Mouse (Mus musculus) urinary bladder, postnatal 4 days (tissue): Measurements from ENCODE around the gene Tbc1d9.
"Not testable (repeated sequence)": the region's sequence is repeated elsewhere in the genome, so short reads cannot be mapped to it uniquely, and the experiment has no call there.

Experiments
- DNase-seq, 2 experiments: peaks; one replicate each; pipeline ENCODE4 v3.0.0; 2021 to 2022; ENCODE audit warnings: low spot score in 2 of 2

Tbc1d9 gene

DNA sequence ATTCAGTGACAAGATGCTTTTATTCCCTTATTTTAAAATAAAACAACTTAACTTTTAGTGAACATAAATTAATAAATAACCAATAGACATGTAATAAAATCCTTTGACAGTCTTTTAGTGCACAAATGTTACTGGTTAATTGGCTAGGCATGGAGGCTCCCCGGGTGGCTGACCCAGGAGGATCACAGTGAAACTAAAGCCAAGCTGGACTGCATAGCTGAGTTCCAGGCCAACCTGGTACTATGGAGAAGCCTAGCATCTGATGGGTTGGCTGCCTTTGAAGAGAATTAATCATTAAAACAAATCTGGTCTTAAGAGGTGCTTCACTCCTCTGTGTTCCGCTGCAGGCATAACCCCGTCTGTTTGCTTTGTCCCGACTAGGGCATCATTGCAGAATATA is 67.9 kb downstream of the Tbc1d9 start:
- no peak for DNase-seq

DNA sequence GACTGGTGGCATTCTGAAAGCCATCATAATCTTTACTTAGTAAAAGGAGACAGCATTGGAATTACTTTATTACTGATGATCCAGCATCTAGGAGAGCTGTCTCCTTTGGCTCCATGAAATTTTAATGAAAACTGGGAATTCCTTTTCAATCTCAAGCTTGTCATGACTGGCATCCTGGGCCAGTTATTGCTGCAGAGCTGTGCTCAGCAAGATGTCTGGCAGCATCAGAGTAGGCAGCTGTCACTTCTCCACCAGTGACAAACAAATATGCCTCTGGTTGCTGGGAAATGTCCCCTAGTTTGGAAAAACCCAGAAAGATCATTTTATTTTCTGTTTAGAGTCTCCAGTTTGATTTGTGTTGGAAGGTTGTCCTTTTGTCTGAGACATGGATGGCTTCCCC is 74.2 kb downstream of the Tbc1d9 start:
- DNase-seq = no peak

- no peak for DNase-seq
Measured at GRCm38 (mm10) chr8:83244151-83244550, 79.0 kb downstream of the Tbc1d9 start.

GRCm38 (mm10) chr8:83250858-83251257 is 85.7 kb downstream of the Tbc1d9 start:
- no peak for DNase-seq

GRCm38 (mm10) chr8:83251362-83252246 is 86.5 kb downstream of the Tbc1d9 start:
- no peak for DNase-seq

DNA sequence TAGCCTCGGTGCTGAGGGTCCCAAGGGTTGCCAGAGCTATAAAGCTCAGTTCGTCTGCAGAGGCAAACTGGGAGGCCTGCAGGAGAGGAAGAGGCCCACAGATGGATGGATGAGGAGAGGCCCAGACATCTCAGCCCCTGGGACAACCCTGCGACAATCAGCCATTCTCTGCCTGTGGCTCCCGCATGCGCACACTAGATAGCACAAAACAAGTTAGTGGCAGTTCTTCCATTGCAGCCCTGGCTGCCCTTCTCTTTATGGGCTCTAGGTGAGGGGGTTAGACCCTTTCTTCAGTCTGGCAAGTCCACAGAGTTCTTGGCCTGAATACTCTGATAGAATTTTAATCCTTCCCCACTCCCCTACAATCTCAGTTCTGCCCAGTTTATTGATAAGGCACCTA is 87.6 kb downstream of the Tbc1d9 start:
- DNase-seq = no peak

DNA sequence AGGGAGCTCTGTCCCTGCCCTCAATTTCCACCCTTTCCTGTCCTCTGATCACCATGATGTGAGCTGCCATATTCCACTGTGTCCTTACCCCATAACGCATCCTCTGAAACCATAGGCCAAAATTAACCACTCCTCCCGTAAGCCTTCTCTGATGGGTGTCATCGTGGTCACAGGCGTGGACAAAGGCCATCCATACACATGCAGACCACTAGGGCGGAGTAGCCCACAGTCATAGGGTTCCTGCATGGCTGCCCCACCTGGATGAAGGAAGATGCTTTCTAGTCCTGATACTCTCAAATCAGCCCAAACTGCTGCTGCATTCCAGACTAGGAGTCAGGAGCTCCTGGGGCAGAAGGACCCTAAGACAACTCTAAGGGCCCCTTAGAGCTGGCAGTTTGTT is 92.5 kb downstream of the Tbc1d9 start:
- peak in 1 of 2 experiments; percentile 22 for DNase-seq

- peak in 1 of 2 experiments; percentile 68 for DNase-seq
Measured at GRCm38 (mm10) chr8:83260418-83261215, 95.5 kb downstream of the Tbc1d9 start.

DNA sequence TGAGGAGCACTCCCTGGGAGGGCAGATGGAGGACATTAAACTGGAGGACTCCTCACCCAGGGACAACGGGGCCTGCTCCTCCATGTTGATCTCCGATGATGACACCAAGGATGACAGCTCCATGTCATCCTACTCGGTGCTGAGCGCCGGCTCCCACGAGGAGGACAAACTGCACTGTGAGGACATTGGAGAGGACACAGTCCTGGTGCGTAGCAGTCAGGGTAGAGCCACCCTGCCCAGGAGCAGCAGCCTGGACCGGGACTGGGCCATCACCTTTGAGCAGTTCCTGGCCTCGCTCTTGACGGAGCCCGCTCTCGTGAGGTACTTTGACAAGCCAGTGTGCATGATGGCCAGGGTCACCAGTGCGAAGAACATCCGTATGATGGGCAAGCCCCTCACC is 106.0 kb downstream of the Tbc1d9 start:
- DNase-seq = no peak

DNA sequence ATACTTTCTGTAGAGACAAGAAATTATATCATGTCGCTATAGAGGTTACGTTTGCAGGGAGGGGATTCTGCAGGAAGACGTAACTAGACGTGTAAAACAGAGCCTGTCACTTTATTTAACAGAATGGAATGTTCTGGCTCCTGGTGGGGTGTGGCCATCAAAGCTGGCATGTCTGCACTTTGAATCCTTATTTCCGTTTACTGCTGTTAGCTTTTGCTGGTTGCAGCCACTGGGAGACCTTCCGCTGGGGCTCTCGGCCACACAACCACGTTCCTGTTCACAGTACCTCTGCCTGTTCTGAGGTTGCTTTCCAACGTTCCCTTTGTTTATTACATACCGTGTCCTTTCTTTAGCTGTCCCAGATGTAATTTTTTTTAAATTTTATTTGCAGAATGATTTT is 107.3 kb downstream of the Tbc1d9 start:
- DNase-seq = no peak

GRCm38 (mm10) chr8:83274470-83274869 is 109.3 kb downstream of the Tbc1d9 start:
- no peak for DNase-seq

DNA sequence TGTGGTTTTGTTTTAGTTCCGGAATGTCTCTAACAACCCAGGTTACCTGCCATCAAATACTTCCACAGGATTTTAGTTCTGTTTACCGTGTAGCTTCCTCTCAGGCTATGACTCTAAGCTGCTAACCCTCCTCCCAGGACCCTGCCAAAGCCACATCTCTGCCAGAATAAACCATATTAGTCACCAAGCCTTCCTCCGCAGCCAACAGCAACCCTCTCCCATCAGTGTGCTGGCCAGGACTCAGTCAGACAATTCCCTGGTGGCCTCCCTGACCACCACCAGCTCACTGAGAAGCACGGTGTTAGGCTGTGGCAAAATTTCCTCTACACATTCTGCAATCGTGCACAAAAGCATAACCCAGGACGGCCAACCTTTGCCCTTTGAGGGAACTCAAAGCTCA is 113.3 kb downstream of the Tbc1d9 start:
- DNase-seq = no peak

GRCm38 (mm10) chr8:83285391-83285790 is 120.2 kb downstream of the Tbc1d9 start:
- DNase-seq = no peak

DNA sequence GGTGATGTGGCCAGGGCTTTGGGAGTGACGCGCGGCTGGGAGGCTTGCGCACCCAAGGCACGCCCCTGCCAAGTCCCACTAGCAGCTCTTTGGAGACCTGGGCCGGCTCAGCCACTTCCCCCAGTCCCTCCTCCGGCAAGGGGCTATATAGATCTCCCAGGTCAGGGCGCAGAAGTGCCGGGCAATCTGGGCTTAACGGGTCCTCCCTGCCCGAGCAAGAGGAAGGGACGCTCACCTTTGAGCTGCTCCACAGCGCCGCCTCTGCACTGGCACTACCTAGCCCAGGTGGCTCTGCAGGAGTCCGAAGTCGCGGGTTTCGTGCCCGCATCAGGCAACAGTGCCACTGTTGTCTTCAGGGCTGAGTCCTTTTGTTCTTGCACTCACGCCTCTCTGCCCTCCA is 125.0 kb downstream of the Tbc1d9 start, which contains the start of gene Ucp1:
Gene Ucp1 (plus strand): TSS at position 177 of the 400 bp plus-strand sequence.
- no peak for DNase-seq

DNA sequence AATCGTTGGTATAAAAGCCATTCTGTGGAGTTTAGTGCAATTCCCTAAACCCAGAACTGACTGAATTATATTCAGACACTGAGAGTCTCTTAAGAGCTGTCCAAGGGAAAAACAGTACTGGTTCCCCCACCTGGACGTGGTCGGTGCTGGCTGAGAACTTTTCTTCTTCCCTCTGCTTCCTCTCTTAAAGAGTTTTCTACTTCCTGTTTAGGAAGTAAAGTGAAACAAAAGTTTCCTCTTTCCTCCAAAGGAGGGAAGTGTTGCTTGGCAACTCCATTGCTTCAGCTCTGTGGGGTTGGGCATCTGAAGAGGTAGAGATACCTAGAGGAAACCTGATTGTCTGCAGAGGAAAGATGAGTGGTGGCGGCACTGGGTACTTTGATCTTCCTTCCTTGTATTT is 132.2 kb downstream of the Tbc1d9 start:
- DNase-seq = no peak

DNA sequence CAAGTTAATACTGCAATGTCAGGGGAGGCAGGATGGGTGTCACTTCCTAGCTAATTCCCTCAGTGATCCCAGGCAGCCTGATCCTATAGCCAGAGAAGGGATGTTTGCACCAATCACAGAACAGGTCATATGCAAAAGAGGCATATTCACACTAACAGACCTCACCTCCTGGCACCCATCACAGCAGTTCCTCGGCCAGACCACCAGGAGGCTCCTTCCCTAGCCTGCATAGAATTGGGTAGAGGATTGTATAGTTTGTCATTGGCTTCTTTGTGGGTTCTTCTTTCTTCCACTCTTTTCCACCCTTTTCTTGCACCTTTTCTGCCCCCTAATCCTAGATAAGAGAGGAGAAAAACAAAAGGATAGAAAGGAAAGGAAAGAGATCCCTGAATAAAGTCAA is 135.0 kb downstream of the Tbc1d9 start:
- no peak for DNase-seq

DNA sequence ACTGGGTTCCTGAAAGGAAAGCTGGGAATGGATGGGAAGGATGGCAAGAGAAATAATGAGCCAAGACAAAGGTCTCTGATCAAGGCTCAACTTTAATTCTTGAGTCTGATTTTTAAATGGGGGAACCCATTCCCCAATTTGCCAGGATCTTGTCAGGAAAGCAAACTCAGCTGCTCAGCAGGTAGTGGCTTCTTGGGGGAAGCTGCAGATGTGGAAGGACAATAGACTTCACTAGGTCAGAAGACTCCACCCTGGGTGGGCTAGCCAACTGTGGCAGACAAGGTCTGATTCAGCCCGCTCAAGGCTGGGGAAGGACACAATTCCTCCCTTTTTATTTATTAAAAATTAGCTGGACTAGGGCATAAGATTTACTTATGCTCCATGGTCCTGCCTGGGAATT is 139.8 kb downstream of the Tbc1d9 start:
- DNase-seq = no peak

- DNase-seq = no peak
Measured at GRCm38 (mm10) chr8:83309836-83310235, 144.7 kb downstream of the Tbc1d9 start.

DNA sequence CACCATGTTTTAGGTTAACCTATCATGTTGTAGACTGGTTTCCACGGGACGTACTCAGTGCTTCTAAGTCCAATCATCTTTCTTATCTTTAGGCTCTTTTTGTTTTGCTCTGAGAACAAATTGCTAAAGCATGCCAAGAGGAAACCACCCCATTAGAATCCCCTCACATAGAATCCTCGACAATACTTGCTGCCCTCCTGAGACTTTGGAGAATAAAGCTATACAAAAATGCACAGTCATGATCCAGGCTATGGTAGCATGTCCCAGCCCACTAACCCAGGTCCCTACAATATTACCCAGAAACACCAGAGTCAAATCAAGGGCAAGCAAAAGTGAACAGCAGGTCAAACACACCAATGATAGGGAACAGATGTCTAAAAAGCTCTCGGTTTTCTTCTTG is 149.9 kb downstream of the Tbc1d9 start:
- not testable (repeated sequence) for DNase-seq

GRCm38 (mm10) chr8:83315691-83316090 is 150.5 kb downstream of the Tbc1d9 start:
- DNase-seq = no peak

- DNase-seq = no peak
Measured at GRCm38 (mm10) chr8:83320543-83320942, 155.4 kb downstream of the Tbc1d9 start.

- DNase-seq = no peak
Measured at GRCm38 (mm10) chr8:83322374-83322773, 157.2 kb downstream of the Tbc1d9 start.
